Mouse (Mus musculus) MEL (cell line): Measurements from ENCODE around the gene Pus3.

Experiments
- CTCF ChIP-seq, 3 experiments: IDR thresholded peaks in 2 of 3; conservative IDR thresholded peaks in 1 of 3; 2 replicates each; pipeline ENCODE4 v1.5.1; 2011 to 2012; ENCODE audit warnings: low read length in 3 of 3, low read depth in 2 of 3, mild to moderate bottlenecking in 2 of 3, improper control_type of control experiment in 1 of 3, inconsistent platforms in 1 of 3, mixed read lengths in 1 of 3, moderate library complexity in 1 of 3; ENCODE audit not compliant: control insufficient read depth in 1 of 3, insufficient read depth in 1 of 3, poor library complexity in 1 of 3, severe bottlenecking in 1 of 3
- E2F4 ChIP-seq: IDR thresholded peaks from 2 replicates; pipeline ENCODE4 v1.6.1; 2011; ENCODE audit warnings: low read depth, low read length, improper control_type of control experiment, borderline replicate concordance
- EP300 ChIP-seq, 2 experiments: IDR thresholded peaks; 2 replicates each; pipeline ENCODE4 v1.6.1; 2011; ENCODE audit warnings: improper control_type of control experiment in 2 of 2, low read length in 2 of 2, low read depth in 1 of 2, mild to moderate bottlenecking in 1 of 2
- ETS1 ChIP-seq: IDR thresholded peaks from 2 replicates; pipeline ENCODE4 v1.6.1; 2012; ENCODE audit warnings: low read depth, mild to moderate bottlenecking, inconsistent platforms, low read length, improper control_type of control experiment, moderate library complexity
- MAX ChIP-seq: IDR thresholded peaks from 2 replicates; pipeline ENCODE4 v1.6.1; 2011; ENCODE audit warnings: low read length, improper control_type of control experiment
- TAL1 ChIP-seq: IDR thresholded peaks from 2 replicates; pipeline ENCODE4 v1.6.1; 2012; ENCODE audit warnings: mild to moderate bottlenecking, inconsistent platforms, low read length, moderate library complexity, mixed read lengths

DNA sequence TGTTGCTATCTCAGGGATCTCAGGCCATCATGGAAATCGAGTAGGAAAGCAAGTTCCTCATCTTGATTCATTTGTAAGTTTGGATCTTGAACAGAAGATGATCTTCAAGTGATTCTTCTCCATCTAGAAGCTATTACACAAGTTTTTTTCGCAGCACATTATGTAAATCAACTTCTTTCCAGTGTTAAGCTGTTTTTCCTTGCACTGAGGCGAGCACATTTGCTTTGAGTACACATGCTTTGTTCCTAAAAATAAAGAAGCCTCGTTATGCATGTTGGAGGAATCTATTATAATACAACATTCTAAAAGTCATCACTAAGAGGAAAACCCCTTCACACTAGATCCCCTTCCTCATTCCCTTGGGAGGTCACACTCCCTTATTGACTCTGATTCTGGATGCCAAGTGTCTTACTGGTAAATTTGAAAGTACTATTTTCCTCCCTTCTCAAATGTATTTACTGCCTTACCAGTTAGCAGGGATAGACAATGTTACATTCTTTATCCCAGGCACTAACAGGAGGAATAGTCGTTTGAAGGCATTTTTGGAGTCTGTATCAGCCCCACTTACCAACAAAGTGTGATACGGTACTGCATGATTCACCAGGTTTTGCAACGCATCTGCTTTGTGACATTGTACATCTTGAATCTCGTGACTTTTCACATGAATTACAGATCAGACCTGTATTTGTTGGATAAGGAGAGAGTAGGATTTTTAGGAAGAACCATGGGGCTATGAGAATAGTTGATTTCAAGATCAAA lies 49.4 kb downstream of the Pus3 start:
- TF ChIP-seq EP300 (IDR thresholded peaks at IDR 0.05; ENCODE audit: low read depth in 1 of 2, low read length in 2 of 2) (no peak), ETS1 (no peak), MAX (no peak), TAL1 (no peak), CTCF (IDR thresholded peaks at IDR 0.05 in 2 of 3, conservative IDR thresholded peaks at IDR 0.05 in 1 of 3; ENCODE audit: control insufficient read depth in 1 of 3, insufficient read depth in 1 of 3, low read depth in 2 of 3, low read length in 3 of 3, poor library complexity in 1 of 3, severe bottlenecking in 1 of 3) (no peak), E2F4 (no peak)
